Comparison of ENCODE assay signal across 11 mouse cellular contexts in the genomic region with DNA sequence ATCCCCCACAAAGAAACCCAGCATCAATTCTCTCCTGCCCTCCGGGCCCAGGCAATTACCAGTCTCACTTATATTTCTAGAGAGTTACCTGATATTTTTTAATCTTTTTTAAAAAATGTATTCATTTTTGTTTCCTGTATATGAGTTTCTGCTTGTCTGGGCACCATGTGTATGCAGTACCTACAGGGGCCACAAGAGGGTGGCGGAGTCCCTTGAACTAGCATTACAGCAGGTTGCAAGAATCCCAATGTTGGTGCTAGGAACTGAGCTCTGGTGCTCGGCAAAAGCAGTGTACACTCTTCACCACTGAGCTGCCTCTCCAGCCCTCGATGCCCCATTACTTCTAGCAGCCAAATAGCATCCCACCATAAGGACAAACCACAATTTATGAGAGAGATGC. TPM values are rescaled to one million over a fixed set of nuclear protein-coding genes. Genes with fewer than 3 reads are reported as not detected.
DNase-seq lines count a peak whose midpoint lies in the region; ATAC-seq lines count a peak whose summit lies in the region.
"Had no signal": no experiment of that assay in that cellular context is flagged by ENCODE, and none has a peak within 500 bp of the region (broad histone marks: within the 10 kb centered on the region; RNA-seq: fewer than 3 reads in every experiment).

No protein-coding gene starts in this region.

- ATAC-seq in heart, embryonic 11.5 days (replicated peaks; ENCODE audit: insufficient number of reproducible peaks, low FRiP score, low TSS enrichment): no peak
- no peak for ATAC-seq in midbrain, embryonic 11.5 days (ENCODE audit: low FRiP score)
- no peak for ATAC-seq in midbrain, embryonic 13.5 days
- ATAC-seq: midbrain, embryonic 16.5 days had no signal

- no peak overlapping the region for H3K4me3 ChIP-seq in heart, embryonic 11.5 days (ENCODE audit: low read depth, low read length)
- no peak overlapping the region for H3K4me3 ChIP-seq in midbrain, embryonic 11.5 days (ENCODE audit: low read depth, low read length)
- H3K4me3 ChIP-seq in midbrain, embryonic 13.5 days (replicated peaks): no peak overlapping the region
- H3K4me3 ChIP-seq: embryonic facial prominence, embryonic 12.5 days; limb, embryonic 15.5 days had no signal

- DNase-seq in heart, postnatal 4 days: peak; percentile 41
- DNase-seq in midbrain, embryonic 11.5 days (ENCODE audit: low spot score, missing footprints): peak; percentile 44
- DNase-seq in induced T-regulatory cell, adult 2 months (ENCODE audit: low read depth): peak; percentile 48
- peak; percentile 15 to 18 for DNase-seq in thymus, postnatal 36 days
- DNase-seq in ovary, postnatal 14 days (ENCODE audit: low spot score): no peak
- no peak for DNase-seq in right cerebral cortex, postnatal 10 days (ENCODE audit: low spot score in 2 of 2)

- 93% methylated on average over 4 of the region's 4 CpGs for WGBS in heart, embryonic 11.5 days (ENCODE audit: insufficient replicate concordance)
- WGBS in midbrain, embryonic 11.5 days: 95% methylated on average over 4 of the region's 4 CpGs
- WGBS in midbrain, embryonic 13.5 days: 92% methylated on average over 4 of the region's 4 CpGs

- H3K27ac ChIP-seq in heart, embryonic 11.5 days (ENCODE audit: low read depth, low read length): no peak overlapping the region
- no peak overlapping the region for H3K27ac ChIP-seq in midbrain, embryonic 11.5 days (ENCODE audit: low read depth, low read length)
- no peak overlapping the region for H3K27ac ChIP-seq in midbrain, embryonic 13.5 days
- H3K27ac ChIP-seq: embryonic facial prominence, embryonic 12.5 days; limb, embryonic 15.5 days had no signal

- no peak overlapping the region for H3K4me2 ChIP-seq in heart, embryonic 11.5 days
- no peak overlapping the region for H3K4me2 ChIP-seq in midbrain, embryonic 11.5 days
- no peak overlapping the region for H3K4me2 ChIP-seq in midbrain, embryonic 13.5 days (replicated peaks)
- H3K4me2 ChIP-seq: embryonic facial prominence, embryonic 12.5 days; limb, embryonic 15.5 days had no signal

- H3K36me3 ChIP-seq in heart, embryonic 11.5 days (ENCODE audit: control insufficient read depth, insufficient read depth, low read length): no peaks in the 10 kb centered on the region
- H3K36me3 ChIP-seq in midbrain, embryonic 11.5 days (ENCODE audit: control insufficient read depth, insufficient read depth, low read length): no peaks in the 10 kb centered on the region
- H3K36me3 ChIP-seq in midbrain, embryonic 13.5 days: no peaks in the 10 kb centered on the region
- H3K36me3 ChIP-seq: embryonic facial prominence, embryonic 12.5 days; limb, embryonic 15.5 days had no signal

- H3K4me1 ChIP-seq in heart, embryonic 11.5 days (ENCODE audit: control insufficient read depth, insufficient read depth, low read length): no peaks in the 10 kb centered on the region
- no peaks in the 10 kb centered on the region for H3K4me1 ChIP-seq in midbrain, embryonic 11.5 days (ENCODE audit: control insufficient read depth, insufficient read depth, low read length)
- H3K4me1 ChIP-seq in midbrain, embryonic 13.5 days (replicated peaks): no peaks in the 10 kb centered on the region
- H3K4me1 ChIP-seq: limb, embryonic 15.5 days had no signal

- no peak overlapping the region for H3K9ac ChIP-seq in heart, embryonic 11.5 days (ENCODE audit: low read depth, low read length)
- H3K9ac ChIP-seq in midbrain, embryonic 11.5 days (ENCODE audit: low read length): no peak overlapping the region
- H3K9ac ChIP-seq in midbrain, embryonic 13.5 days (replicated peaks): no peak overlapping the region
- H3K9ac ChIP-seq: embryonic facial prominence, embryonic 12.5 days; limb, embryonic 15.5 days had no signal

- H3K9me3 ChIP-seq in heart, embryonic 11.5 days (replicated peaks; ENCODE audit: control insufficient read depth, low read length): no peaks in the 10 kb centered on the region; the same call in 1 of the 2 replicates
- no peaks in the 10 kb centered on the region for H3K9me3 ChIP-seq in midbrain, embryonic 11.5 days (ENCODE audit: control insufficient read depth, low read length)
- no peaks in the 10 kb centered on the region for H3K9me3 ChIP-seq in midbrain, embryonic 13.5 days
- H3K9me3 ChIP-seq: embryonic facial prominence, embryonic 12.5 days; limb, embryonic 15.5 days had no signal

- H3K27me3 ChIP-seq in heart, embryonic 11.5 days (ENCODE audit: control insufficient read depth, insufficient read depth, low read length): no peaks in the 10 kb centered on the region
- no peaks in the 10 kb centered on the region for H3K27me3 ChIP-seq in midbrain, embryonic 11.5 days (ENCODE audit: control insufficient read depth, insufficient read depth, low read length)
- no peaks in the 10 kb centered on the region for H3K27me3 ChIP-seq in midbrain, embryonic 13.5 days
- H3K27me3 ChIP-seq: embryonic facial prominence, embryonic 12.5 days; limb, embryonic 15.5 days had no signal

RNA-seq across cellular contexts. Expression of a gene that starts 30.6 kb away (rescaled TPM):
- 10 to 100 TPM; 36.9 to 37.7 TPM for total RNA-seq in heart, postnatal 4 days (2021)
- 21.3 and 25.0 TPM in 2 replicates for polyA plus RNA-seq in heart, embryonic 11.5 days (2014; fragmentation: Nextera tagmentation; extraction: Ambion mirVana)
- 22.3 and 23.0 TPM in 2 replicates for polyA plus RNA-seq in midbrain, embryonic 11.5 days (2014; fragmentation: Nextera tagmentation; extraction: Ambion mirVana)
- polyA plus RNA-seq in midbrain, embryonic 13.5 days (2015; fragmentation: Nextera tagmentation; extraction: Ambion mirVana): 13.6 and 13.9 TPM in 2 replicates

Comparison
In these comparisons a context has a peak if more than half of its experiments do, and no peak if none do; other contexts are left out.
1. DNase-seq: peak in heart, postnatal 4 days (single experiment), midbrain, embryonic 11.5 days (single experiment), induced T-regulatory cell, adult 2 months (single experiment) and thymus, postnatal 36 days (2 of 2); none in ovary, postnatal 14 days (single experiment) and right cerebral cortex, postnatal 10 days (0 of 2).